Mouse (Mus musculus) monocyte, adult 2 months (primary cell): ENCODE data around the gene Dtx1.

Source experiments
- DNase-seq, 2 experiments: peaks; one replicate each; pipeline ENCODE4 v3.0.0; 2022; ENCODE audit warnings: low spot score in 2 of 2, low read depth in 1 of 2

Gene Dtx1

DNA sequence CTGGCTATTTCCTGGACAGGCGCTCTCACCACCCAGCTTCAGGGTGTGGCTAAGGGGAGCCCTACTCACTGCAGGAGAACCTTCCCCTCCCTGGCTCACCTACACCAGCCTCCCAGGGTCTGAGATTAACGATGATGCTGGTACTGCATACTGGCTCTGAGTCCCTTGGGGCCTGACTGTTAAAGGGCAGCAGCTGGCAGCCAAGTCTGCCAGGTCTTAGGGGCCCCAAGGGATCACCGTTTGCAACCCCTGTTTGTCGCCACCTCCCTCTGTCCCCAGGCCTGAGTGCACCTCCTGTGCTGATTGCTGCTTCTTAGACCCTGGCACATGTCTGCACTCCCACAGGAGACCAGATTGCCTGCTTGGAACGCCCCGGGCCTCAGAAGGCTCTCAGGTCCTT lies 7.3 kb downstream of the Dtx1 start:
- DNase-seq = no peak

GRCm38 (mm10) chr5:120703660-120704059 lies 8.1 kb downstream of the Dtx1 start:
- no peak for DNase-seq

DNA sequence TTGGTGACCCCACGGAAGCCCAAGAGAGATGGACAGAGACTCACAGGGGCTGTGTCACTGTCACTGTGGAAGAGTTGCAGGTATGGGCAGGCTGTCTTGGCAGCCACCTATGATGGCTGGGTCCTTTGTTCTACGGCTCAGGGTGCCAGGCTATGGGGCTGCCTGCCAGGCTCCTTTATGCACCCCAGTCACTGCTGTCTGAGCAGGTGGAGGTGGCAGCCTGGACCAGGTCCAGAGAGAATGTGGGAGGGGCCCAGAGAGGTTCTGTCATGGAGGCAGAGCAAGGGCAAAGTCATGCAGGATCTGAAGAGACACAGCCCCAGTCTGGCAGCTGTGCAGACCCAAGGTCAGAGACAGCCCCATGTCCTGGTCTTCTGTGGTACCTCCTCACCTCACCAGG lies 8.8 kb downstream of the Dtx1 start:
- DNase-seq = no peak

- DNase-seq = no peak
Measured at GRCm38 (mm10) chr5:120702421-120702820, 9.3 kb downstream of the Dtx1 start.

DNA sequence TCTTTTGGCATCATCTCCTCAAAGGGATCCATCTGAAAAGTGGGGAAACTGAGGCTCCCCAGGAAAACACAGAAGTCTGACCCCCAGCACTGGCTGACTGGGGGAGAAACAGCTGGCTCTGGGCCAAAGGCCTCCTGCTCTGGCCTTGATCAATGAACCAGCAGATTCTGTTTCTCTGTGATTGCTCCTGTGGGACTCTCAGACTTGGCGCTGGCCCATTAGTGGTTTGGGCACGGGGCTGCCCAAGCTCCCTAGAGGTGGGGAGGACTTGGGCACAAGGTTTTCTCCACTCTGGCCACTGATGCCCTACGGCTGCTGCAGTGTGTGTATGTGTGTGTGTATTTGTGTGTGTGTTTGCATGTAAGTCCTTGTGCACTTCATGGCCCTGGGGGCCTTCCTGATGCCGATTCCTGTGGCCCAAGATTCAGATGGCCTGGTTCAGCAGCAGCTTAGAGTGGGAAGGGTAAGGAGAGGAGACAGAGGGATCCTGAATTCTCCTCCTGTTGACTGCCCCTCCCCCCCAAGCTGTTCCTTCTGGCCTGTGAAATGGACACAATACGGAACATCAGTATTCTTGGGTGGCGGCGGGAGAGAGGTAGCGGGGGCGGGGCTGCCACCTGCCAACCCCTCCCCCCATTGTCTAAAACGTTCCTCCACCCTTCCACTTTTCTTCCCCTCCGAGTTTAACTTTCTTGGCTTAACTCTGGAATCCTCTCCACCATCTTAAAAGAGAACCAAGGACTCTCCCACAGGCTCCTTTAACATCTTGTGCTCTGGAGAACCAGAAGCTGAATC lies 10.5 kb downstream of the Dtx1 start:
- DNase-seq = no peak

DNA sequence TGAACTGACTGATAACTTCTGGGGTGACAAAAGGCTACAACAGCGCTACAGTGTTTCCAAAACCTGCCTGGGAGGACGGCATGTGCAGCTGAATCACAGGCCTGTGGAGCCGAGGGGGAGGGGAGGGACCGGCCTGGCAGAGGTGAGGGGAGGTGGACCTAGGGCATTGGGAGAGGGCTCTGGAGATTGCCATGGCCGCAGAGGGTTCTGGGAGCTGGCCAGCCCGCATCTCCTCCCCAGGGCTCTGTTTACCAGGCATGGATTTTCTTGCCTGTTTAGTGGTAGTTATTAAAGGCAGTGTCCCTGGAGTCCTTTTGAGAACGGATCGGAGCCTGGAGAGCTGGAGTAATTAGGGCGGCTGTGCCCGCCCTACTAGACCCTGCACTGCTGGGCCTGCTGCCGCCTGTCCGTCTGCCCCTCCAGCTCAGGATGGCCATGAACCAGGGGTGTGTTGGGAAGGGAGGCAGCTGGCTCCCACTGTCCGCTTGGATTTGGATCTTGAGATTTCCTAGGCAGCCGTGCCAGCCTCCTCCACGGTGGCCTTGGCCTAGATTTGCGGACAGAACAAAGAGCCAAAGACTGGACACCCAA lies 12.8 kb downstream of the Dtx1 start:
- no peak for DNase-seq

- DNase-seq = no peak
Measured at GRCm38 (mm10) chr5:120698181-120698580, 13.5 kb downstream of the Dtx1 start.

DNA sequence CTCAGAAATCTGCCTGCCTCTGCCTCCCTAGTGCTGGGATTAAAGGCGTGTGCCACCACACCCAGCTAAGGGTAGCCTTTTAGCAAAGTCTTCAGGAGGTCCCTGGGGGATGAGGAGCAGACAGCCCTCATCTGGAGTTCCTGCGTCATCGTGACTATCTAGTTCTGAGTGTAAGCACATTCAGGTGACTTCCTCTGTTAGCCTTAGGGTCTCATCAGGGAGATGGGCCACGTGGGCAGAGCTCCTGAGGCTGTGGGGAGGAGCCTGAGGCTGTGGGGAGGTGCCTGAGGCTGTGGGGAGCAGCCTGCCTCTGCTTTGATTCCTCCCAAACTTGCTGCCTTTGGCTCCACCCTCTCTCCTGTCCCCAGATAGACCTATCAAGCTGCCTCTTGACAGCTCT lies 14.9 kb downstream of the Dtx1 start:
- no peak for DNase-seq

DNA sequence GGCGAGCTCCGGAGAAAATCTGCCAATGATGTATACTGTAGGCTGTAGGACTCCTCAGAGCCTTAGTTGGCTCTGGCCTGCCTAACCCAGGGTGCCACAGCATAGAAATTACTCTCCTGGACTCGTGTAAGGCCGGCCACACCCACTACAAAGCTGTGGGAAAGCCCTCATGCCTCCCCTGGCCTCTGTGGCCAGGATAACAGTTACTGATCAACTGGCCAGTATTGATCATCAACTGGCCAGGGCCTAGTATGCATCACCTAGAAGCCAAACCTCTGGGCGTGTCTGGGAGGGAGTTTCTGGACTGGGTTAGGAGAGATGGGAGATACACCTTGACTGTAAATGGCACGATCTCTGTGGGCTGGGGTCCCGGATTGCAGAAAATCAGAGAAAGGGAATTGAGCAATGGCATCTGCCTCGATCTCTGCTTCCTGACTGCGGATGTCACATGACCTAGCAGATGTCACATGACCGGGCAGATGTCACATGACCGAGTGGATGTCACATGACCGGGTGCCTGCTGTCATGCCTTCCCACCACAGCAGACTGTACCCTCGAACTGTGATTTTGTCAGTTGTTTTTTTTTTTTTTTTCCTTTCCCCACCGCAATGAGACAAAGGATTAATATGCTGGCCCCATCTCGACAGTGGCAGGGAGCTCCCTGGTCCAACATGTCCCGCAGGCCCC lies 15.5 kb downstream of the Dtx1 start:
- no peak for DNase-seq

GRCm38 (mm10) chr5:120694695-120695074 lies 17.0 kb downstream of the Dtx1 start:
- no peak for DNase-seq

DNA sequence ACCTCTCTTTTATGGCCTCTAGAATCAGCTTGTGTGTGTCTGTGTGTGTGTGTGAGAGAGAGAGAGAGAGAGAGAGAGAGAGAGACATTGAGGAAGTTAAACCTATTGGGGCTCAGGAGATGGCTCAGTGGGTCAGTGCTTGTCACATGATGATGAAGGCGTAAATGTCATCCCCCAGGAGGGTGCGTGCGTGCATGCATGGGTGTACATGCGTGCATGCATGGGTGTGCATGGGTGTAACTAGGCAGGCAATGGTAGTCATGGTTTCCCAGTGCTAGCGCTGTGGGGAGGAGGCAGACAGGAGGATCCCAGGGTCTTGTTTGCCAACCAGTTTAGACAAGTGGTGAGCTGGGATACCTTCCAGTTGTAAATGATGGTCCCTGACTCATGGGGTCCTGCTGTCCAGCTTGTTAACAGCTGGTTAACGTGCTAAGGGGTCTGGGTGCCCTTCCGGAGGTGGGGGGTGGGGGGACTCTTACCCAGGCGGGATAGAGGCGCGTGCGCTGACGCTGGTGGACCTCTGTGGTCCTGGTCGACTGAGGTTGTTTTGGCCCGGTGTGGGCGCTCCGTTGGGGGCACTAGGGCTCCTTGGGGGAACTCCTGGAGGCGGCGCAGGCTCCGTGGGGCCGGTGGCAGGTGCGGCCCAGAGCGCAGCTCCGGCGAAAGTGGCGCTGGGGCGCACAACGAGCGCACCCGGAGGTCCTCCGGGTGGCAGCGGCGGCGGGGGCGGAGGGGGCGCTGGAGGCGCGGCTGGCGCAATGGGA lies 17.6 kb downstream of the Dtx1 start:
- DNase-seq = no peak

DNA sequence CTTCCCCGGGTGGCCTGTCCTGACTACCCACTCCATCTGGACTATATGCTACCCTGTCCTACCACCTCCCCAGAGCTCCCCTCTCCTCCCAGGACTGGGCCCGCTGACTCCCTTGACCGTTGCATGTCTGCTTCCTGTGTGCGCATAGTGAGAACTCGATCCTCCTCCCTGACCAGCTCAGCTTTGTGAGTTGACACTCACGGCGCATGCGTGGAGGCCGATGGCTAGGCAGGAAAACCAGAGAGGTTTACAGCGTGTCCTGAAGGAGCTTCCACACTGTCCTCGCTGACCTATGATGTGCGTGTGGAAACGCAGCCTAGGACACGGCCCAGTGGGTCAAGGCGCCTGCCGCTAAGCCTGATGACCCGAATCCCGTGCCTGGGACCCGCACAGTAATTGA lies 19.7 kb downstream of the Dtx1 start:
- DNase-seq = no peak

- no peak for DNase-seq
Measured at GRCm38 (mm10) chr5:120690417-120690816, 21.3 kb downstream of the Dtx1 start.

DNA sequence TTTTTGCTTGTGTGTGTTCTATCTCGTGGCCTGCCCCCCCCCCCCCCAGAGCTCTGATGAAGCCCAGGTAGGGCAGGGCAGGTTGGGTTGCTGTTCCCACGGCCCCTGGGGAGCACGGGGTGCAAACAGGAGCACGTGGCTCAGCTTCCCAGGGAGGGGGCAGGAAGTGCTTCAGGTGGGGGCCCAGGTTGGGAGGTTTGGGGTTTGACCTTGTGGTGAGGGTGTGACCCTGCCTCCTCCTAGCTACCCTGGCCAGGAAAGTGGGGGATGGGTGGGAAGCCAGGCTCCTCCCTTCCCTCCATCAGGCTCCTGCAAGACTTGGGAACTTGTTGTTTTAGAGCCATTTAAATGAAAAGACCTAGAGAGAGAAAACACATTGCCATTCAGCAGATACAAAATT lies 23.3 kb downstream of the Dtx1 start:
- DNase-seq = no peak

GRCm38 (mm10) chr5:120687897-120688296 lies 23.8 kb downstream of the Dtx1 start:
- no peak for DNase-seq

DNA sequence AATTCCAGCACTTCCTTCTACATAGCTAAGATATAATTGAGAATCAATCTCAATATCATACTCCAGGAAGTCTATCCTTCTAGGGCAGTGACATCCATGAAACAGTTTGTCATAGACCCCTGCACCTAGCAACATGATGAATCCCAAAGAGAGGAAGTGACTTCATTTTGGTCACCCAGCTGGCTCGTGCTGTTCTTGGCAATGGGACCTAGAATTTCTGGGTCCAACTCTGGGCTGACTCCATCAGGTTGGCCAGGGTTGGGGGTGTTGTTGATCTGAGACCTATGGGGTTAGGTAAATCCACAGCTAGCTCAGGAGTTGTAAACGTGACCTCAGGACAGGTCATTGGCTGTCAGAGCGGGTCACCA lies 24.3 kb downstream of the Dtx1 start:
- DNase-seq = no peak

GRCm38 (mm10) chr5:120686749-120687483 lies 24.8 kb downstream of the Dtx1 start:
- no peak for DNase-seq

- DNase-seq = no peak
Measured at GRCm38 (mm10) chr5:120685678-120686077, 26.0 kb downstream of the Dtx1 start.

DNA sequence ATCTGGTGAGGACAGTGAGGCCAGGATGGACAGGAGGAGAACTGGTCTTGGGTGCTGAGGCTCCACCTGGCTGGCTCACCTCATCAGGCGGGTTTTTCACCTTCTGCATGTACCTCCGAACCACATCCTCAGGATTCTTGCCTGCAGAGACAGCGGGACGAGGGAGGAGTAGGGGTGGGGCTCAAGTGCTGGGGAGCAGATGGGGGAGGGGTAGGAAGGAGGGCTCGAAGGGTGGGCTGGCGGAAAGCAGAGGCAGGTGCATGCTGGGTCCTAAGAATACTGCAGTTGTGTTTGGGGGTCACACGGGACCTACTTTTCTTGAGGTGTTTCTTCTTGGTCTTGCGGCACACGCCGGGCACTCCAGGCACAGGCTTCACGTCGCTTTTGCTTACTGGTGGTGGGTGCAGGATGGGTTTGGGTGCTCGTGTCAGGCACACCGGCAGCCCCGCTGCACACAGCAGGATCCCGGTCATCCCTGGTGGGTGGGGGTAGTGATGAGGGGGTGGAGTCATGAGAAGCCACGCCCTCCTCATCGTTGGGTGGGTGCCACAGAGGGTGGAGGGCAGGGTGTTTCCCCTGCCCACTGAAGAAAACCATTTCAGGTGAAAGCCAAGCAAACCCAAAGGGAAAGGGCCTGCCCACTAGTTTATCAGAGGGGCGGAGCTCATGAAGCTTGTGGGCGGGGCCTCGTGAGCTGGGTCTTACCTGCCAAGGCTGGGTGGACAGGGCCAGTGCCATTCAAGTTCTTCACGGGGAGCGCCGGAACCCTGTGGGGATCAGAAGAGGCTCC lies 28.6 kb downstream of the Dtx1 start:
- DNase-seq = no peak

DNA sequence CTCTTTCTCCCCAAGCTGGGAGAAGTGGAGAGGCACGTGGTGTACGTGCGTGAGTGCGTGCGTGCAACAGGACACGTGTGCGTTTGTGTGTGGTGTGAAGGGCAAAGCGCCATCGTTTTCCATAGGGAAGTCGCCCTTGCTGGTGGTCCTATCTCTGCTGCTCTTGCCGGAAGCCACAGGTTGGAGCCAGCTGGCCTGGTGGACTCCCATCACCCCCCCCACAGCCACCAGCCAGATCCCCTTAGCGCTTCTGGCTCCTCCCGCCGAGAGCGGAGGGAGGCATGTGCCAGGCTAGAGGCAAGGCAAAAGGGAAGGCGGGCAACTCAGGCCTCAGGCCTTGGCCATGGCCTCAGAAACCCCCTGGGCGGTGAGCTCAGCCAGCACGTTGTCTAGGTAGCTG lies 30.8 kb downstream of the Dtx1 start:
- no peak for DNase-seq
